Mouse (Mus musculus) cerebral cortex, adult 2 months (tissue): ENCODE measurements around the gene Uqcc2.

Experiments
- WGBS: fragments of 180-500 bp; shearing (Covaris S2); methylation state at CpG from one replicate; pipeline ENCODE4 v1.1.7; 2018; 5-methylcytosine and 5-hydroxymethylcytosine counted together

The Uqcc2 gene

DNA sequence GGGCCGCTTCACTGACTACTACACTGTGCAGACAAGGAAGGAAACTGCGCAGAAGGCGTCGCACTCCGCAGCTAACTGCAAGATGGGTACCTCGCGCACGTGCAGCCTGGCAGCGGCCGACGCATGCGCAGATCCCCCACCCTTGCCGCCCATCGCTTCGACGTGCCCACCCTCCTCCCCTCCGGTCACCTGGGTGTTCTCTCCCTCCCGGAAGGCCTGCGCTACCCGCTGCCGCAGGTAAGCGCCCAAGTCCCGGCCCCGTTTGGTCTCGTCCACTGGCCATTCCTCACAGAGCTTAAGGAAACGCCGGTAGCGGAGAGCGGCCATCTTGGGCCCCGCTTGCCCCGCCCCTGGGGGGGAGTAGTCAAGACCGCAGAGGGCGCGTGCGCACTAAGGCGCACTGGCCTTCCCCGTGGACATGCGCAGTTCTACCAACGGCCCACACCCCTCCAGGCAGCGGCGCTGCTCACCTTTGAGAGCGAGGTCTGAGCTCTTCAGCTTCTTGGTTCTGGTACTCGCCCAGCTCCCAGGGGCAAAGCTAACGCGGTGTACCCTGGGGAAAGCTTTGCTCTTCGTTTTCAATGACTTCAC is at the start of gene Uqcc2:
TSS of gene Uqcc2 (minus strand) at position 366 of the 591 bp plus-strand sequence.
- WGBS: under 1% methylated on average over 46 of the region's 46 CpGs

DNA sequence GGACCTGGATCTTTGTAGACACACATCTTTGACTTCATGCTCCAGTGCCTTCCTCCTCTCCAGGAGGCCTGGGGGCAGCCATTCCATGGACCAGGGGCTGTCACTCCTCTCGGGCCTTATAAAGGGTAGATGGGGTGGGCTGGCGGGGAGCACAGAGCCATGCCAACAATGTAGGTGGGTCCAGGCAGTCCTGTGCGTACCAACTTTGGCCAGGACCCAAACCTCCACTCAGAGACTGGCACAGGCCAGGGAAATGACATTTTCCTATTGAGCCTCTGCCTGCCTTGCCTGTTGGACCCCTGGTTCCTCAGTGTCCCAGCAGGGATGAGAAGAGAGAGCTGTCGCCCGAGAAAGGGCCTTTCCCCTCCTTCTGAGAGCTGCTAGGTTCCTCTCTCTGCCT is 48.7 kb upstream of the Uqcc2 start:
- 79% methylated on average over 5 of the region's 5 CpGs for WGBS

DNA sequence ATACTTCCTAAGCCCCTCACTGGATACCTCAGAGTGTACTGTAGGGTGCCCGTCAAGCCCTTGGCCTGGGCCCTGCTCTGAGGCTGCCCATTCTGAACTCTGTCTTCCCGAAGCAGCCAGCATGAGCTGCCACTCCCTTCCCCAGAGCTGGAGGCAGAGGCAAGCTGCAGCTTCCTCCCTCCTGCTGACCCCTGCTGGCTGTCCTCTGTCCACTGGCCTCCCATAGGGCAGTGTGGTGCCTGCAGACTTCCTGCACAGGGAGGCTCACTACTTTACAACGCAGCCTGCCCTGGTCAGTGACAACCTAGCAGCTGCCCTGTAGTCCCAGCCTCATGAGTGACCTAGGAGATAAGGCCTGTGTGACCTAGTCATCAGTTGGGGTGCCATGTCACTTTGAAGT is 48.0 kb upstream of the Uqcc2 start:
- WGBS: 64% methylated on average over 3 of the region's 3 CpGs

DNA sequence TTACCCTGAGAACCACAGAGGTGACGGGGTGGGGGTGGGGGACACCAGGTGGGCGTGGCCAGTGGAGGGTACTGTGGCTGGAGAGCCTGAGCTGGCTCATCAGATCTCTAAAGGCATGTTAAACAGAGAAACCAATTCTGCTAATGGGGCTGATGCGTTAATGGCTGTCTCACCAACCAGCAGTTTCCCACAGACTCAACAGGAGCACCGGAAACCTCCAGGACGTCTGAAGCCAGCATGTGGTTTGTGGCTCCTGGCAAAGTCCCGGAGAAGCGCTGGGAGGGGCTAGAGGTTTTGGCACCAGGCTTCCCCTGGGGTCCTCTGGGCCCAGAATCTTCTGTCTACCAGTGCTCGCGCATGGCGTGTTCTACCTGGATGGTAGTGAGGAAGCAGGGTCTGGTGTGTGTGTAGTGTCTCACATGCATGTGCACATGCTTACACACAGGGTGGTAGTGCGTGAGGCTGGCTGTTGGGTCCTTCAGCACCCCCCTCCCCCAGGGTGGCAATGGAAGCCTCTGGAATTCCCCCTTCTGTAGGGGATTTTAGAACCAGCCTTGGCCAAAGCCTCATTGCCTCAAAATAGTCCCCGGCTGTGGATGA is 46.1 kb upstream of the Uqcc2 start:
- 75% methylated on average over 12 of the region's 12 CpGs for WGBS

DNA sequence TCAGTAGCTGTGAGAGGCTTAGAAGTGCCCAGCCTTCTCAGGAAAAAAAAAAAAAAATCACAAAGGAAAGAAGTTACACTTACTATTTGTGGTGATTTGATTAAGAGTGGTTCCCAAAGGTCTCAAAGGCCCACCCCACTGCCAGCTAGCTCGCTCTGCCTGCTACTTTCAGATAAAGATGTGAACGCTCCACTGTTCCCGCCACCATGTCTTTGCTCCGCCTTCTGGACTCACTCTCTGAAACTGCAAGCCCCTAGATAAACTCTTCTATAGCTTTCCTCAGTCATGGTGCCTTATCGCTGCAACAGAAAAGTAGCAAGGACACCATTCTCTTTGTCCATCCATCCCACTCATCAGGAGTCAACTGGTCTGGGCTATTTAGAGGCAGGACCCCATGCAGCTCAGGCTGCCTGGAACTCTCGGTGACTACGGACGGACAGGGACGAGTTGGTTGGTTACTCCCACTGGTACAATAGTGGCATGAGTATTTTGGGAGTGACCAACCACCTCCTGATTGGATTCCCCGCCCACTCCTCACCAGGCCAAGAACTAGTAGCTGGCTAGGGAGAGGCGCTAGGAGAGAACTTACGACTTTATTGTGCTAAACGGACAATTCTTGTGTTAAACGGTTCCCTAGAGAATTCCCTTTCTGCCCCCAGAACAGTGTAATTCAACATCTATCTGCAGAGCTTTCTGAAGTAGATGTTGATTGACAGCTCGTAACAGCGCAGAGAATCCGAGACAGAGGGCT is 44.9 kb upstream of the Uqcc2 start:
- WGBS: 93% methylated on average over 17 of the region's 17 CpGs

DNA sequence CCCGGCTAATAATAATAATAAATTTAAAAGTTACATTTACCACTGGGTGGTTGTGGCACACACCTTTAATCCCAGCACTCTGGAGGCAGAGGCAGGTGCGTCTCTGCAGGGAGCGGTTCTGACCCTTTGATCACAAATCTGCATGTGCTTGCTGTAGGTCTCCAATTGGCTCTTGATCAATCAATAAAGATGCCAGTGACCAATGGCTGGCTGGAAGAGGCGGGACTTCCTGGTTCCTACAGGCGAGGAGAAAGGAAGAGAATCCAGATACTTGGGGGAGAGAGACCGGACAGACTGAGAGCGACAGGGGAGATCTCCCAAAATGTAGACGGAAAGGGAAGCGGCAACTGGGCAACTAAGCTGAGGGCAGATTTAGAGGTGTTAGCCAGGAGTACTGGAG is 44.3 kb upstream of the Uqcc2 start:
- 87% methylated on average over 9 of the region's 9 CpGs for WGBS

DNA sequence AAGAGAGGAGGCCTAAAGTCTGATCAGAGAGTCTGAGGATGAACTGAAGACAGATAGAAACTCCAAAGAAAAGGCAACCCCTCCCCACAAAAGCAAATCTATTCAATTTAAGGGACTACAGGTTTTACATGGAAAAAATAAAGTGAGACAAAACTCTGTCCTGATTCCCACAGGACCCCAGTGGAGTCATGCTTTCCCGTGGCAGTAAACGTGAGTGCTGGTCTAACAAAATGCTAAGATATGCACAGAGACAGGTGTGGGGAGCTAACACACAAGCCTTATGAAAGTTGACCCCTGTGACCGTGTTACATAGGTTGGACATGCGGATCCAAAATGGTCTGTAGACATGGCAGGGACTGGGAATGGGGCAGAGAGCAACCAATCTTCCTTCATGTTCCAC is 43.0 kb upstream of the Uqcc2 start:
- 96% methylated on average over 4 of the region's 4 CpGs for WGBS

DNA sequence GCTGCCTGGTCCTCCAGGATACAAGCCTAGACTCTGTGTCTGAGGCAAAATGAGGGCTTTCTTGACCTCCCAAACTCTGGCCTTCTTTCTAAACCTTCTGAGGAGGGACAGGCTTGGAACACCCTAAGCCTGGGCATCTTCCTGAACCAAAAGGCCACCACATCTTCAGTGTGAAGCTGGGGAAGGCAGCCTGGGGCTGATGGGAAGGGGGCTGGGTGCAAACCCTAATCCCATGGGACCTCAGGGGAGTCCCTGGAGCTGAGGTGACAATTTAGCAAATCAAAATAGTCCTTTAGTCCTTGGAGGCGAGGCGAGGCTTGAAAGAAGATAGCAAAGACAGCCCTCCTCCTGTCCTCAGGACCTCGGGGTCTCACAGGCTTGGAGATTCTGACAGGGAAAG is 42.6 kb upstream of the Uqcc2 start:
- 82% methylated on average over 3 of the region's 3 CpGs for WGBS

DNA sequence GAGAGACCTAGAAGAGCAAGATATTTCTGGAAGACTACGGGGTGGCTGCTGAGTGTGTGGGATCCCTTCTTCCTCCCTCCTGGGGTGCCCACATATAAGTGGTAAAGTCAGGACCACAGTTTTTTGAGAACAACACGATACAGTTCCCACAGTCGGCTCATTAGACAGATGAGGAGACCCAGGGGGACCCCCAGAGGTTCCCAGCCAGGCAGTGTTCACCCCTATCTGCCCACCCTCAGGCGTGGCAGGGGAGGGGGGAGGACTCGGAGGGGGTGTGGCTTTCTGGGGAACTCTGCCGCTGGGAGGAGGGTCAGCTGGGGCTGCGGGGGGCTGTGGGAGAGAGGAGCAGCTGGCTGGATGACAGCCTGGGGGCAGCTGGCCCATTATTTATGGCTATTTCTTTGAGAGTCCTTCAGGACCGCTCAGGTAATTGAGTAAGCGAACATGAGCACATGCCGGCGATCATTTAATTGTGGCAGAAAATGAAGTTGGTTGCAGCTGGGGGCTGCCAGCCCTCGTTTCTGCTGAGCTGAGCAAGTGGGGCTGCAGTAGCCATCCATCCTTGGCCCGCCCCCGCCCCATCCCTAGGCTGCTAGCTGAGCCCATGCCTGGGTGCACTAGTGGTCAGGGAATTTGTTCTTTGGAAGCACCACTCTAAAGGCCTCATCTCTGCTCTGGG is 41.6 kb upstream of the Uqcc2 start:
- whole genome bisulfite sequencing: 38% methylated on average over 14 of the region's 14 CpGs

DNA sequence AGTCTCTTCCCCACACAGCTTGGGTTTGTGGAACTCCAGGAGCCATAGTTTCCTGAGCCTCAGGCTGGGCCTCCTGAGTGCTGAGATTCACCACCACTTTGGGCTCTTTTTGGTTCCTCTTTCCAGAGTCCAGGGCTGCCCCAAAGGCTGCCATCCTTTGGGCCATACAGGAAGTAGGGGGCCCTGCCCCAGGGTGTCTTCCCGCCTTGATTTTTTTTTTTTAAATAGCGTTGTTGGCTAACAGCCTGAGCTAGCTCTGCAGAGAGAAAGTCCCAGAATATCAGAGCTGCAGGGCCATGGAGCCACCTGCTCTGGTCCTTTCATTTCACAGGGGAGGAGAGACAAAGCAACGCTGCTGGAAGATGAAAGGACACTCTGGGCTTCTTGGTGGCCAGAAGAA is 40.0 kb upstream of the Uqcc2 start:
- 38% methylated on average over 3 of the region's 3 CpGs for WGBS

DNA sequence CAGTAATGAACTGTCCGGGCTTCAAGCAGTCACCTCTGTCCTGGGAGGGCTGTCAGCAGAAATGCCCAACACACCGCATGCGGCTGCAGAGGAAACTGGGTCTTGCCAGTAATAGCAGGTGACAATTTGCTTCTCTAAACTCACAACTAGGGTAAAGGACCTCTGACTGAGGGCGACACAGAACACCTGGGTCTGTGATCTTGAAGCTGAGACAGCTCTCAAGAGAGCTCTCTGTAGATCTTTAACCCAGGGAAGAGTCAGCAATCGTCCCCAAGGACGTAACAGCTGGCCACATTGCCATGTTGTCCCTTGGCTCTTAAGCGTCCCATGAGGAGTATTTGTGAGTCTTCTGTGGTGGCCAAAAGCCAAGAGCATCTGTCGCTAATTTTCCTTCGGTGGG is 38.7 kb upstream of the Uqcc2 start:
- 81% methylated on average over 9 of the region's 9 CpGs for WGBS

DNA sequence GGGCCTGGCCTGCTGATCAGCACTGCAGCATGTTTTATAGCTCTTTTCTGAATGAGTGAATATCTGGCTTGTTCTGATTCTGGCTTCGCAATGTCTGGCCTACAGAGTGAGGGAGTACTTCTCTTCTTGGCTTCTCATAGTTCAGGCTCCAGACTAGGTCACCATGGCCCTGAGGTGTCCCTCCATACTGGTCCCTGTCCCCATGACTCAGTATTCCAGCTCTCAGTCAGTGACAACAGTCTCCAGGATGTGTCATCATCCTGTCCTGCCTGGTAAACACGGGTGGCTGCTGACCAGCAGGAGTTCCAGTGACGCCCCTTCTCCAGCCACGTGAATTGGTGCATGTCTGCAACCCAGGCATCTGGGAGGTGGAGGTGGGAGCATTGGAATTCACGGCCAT is 37.4 kb upstream of the Uqcc2 start:
- WGBS: 75% methylated on average over 5 of the region's 5 CpGs

DNA sequence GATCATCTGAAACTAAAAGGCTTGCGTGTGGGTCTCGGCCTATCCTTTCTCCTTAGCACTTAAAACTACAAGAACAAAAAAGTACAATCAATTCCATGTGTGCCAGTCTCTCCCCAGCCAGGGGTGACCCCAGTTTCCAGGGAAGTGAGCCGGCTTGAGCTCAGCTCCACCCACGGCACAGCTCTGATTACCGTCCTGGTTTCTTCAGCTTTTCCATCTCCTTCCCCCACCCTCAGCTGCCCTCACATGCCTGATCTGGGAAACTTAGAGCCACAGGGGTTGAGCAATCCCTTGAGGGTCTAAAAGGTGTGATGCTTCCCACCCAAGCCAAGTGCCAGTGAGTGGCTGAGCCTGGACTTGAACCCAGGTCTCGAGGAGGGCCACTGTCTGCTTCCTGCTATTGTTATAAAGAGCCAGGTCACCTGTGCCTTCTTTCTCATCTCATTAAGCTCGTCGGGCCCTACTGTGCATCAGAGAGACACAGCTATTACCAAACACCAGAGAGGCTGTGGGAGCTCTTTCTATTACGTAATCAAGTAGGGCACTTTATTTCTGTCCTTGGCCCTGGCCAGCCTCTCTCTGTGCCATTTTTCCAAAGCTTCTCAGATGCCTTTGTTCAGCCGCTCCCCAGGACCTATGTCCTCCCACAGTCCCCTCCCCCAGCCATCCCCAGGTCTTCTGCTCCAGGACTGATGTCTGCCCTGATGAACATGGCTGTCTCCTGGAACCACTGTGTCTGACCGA is 36.4 kb upstream of the Uqcc2 start:
- 70% methylated on average over 11 of the region's 11 CpGs for WGBS

DNA sequence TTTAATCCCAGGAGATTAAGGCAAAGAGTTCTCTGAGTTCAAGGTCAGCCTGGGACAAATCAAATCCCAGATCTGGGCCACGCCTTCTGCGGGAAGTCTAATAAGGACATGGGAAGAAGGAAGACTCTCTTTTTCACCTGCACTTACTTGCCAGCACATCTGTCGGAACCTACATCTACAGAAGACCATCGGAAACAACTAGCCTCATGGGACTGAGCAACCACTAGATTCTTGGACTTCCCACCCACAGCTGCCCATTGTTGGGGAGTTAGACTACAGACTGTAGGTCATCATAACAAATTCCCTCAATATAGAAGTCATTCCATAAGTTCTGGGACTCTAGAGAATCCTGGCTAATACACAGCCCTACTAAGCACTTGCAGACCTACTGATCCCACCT is 34.9 kb upstream of the Uqcc2 start:
- over 99% methylated on average over 4 of the region's 4 CpGs for WGBS

DNA sequence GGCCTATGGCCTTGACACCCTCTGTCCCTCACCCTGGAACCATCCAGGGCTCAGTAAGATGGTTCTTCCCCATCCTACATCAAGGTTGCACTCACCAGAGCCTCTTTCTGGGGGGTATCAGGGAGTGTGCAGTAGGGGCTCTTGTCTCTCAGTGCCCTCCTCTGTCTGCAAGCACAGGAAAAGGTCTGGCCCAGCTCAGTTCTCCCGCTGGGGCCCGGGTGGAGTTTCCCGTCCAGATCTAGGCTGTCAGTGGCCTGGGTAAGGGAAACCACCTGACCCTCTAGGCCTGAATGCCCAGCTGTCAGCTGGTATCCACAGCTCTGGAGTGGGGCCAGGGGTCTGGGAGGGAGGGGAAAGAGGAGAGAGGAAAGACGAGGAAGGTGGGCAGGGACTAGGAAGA is 33.8 kb upstream of the Uqcc2 start, which contains the start of gene Ip6k3:
TSS of gene Ip6k3 (minus strand) at position 251 of the 400 bp plus-strand sequence.
- 43% methylated on average over 4 of the region's 4 CpGs for WGBS

DNA sequence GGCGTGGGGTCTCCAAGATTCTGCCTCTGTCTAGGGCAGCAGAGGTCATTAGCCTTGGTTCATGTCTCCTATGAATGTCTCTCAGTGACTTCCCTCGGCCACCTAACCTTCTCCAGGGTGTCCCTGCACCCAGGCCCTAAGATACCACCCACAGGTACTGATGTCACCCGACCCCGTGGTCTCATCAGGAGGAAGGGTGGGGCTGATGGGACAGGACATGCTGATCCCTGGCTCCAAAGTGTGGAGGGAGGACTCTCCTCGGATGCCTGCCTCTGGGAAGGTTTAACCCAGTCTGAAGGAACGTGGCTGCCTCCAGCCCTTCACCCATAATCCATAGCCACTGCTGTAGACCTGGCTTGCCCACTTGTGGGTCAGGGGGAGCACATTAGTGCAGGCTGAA is 33.2 kb upstream of the Uqcc2 start:
- WGBS: 86% methylated on average over 6 of the region's 6 CpGs

DNA sequence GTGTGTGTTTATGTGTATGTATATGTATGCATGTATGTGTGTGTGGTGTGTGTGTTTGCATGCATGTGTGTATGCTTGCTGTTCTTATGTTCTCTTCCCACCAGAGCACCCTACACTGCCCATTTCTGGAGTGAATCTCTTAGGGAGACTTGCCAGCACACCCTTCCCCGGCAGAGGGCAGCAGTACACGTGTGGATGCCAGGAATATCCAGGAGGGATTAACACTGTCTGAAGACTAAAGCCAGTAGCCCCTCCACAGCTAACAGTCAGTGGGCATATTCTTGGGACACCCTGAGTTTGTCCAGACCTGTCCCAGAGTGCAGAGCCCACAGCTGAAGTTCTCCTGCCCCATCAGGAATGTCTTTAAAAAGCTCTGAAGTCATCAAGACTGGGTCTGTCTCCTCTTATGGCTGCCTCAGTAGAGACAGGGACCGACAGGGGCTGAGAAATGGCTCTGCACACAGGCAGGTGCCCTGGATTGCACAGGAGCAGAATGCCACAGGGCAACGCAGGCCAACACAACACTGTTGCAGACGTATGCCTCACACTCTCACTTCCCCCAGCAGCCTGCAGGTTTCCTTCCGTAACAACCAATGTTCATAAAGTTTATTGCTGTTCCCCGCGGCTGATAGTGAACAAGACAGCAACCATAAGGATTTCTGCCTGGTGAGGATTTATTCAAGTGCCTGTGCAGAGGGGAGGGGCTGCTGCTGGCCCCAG is 31.5 kb upstream of the Uqcc2 start:
- 51% methylated on average over 8 of the region's 8 CpGs for WGBS

DNA sequence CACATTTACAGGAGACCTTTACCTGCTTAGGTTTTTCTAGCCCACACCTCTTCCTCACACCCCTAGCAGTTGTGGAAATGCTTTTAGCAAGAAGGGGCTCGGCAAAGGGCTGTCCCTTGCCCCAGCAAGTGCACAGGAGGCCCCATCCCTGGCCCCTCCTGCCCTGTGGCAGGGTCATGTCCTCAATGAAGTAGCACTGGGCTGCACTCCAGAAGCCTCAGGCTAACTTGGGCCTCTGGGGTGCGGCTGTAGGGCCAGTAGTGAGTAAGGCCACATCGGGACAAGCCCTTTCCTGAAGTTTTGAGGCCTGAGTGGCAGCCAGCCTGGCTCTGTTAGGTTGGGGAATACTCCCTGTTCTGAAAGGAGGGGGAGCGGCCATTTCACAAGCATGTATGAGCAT is 27.2 kb upstream of the Uqcc2 start:
- WGBS: 79% methylated on average over 4 of the region's 4 CpGs

DNA sequence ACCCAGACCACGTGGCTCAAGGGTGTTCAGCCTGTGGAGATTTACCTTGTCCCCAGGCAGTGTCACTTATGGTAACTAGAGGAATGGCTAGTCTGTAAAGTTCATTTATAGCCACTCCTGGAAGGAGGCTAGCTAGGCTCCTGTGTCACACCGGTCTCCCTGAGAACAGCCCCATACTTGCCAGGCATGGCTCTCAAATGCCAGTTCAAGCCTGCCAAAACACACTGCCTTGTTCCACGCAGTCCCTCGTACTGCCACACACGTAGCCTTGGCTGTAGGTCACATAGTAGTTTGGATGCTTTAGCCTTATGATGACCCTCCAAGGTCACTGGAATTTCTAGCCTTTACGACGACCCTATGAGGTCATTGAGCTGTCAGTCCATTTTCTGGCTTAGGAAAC is 25.5 kb upstream of the Uqcc2 start:
- 84% methylated on average over 7 of the region's 7 CpGs for WGBS

DNA sequence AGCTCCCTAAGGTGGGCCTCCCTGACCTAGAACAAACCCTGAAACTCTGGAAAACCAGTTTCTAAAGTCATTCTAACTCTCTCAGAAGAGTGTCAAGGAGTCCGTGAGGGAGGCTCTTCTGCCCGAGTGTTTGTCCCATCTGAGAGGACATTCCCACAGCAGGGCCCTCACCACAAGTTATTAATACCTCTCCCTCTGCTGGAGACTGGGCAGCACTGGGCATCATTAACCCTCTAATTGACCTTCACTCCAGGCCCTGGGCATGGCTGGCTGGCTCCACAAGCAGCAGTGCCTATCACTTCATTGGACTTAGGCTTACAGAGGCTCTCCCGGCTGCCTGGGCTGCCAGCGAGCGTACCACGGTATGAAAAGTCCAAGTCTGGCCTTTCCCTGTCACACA is 24.7 kb upstream of the Uqcc2 start:
- WGBS: 94% methylated on average over 6 of the region's 6 CpGs

DNA sequence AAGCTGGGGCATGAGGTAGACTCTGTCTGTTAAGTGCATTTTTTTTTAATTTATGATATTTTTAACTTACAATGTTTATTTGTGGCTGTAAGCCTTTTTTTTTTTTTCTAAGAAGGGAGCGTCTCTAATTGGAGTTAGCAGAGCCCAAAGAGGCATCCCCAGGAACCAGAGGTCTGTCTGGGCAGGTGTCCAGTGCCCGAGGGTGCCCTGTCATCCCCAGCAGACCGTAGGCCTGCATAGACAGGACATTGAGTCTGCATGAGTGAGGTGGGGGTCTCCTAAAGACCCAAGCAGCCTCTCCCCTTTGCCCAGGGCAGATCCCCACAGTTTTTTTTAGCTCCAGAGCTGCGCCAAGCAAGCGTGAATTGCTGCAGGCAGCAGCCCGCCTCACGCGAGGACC is 22.0 kb upstream of the Uqcc2 start:
- 82% methylated on average over 8 of the region's 8 CpGs for WGBS
